Mouse (Mus musculus) embryonic fibroblast, embryonic 13.5 days (primary cell): ENCODE measurements around the gene Tspan14. TPM values are rescaled to one million over a fixed set of nuclear protein-coding genes. Genes with fewer than 3 reads are reported as not detected.
A peak's percentile ranks its signal among the peaks of the same experiment; 100 is the strongest.

Source experiments
- H3K27ac ChIP-seq: 2 replicates; pipeline ENCODE4 v1.5.1; 2012; ENCODE audit warnings: low read length, control low read depth, inconsistent platforms; ENCODE audit not compliant: insufficient read depth
- H3K4me1 ChIP-seq: 2 replicates; pipeline ENCODE4 v1.6.1; 2011; ENCODE audit warnings: low read length; ENCODE audit not compliant: control insufficient read depth, insufficient read depth
- H3K4me3 ChIP-seq: 2 replicates; pipeline ENCODE4 v1.5.1; 2011; ENCODE audit warnings: mild to moderate bottlenecking, control low read depth, low read length; ENCODE audit not compliant: insufficient read depth
- CTCF ChIP-seq: IDR thresholded peaks from 2 replicates; pipeline ENCODE4 v1.5.1; 2011; ENCODE audit warnings: mild to moderate bottlenecking, control low read depth, low read length, moderate library complexity, borderline replicate concordance; ENCODE audit not compliant: insufficient read depth
- POLR2A ChIP-seq: IDR thresholded peaks from 2 replicates; pipeline ENCODE4 v1.6.1; 2011; ENCODE audit warnings: low read depth, mild to moderate bottlenecking, control low read depth, low read length, moderate library complexity
- polyA plus RNA-seq: library from polyadenylated mRNA; stranded (reverse); fragments of >200 nt; gene quantifications from 2 replicates; pipeline ENCODE4 v1.2.4, GENCODE M21; 2011; ENCODE audit warnings: low read depth; ENCODE audit not compliant: missing spikeins, insufficient read length

The Tspan14 gene
- polyA plus RNA-seq, 1 experiment = 22.0 TPM

DNA sequence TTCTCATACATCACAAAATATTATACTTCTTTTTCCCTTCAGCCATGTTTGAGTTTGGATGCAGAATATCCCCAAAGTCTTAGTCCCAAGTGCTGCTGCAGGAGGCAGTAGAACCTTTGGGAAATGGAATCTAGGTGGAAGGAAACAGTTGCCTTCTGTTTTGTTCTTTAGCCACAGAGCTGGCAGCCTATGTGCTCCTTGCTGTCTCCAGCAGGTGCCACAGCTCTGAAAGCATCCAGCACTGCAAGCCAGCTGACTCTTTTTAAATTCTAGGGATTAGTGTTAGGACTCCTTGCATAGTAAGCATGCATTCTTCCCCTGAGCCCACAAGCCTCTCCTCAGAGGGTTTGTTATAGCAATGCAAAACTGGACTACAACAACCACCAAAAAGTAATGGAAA lies 55.1 kb downstream of the Tspan14 start:
- TF ChIP-seq POLR2A = no peak
- no peak for TF ChIP-seq CTCF
- 0 out of 2 replicates have a peak, but pooled peaks cover 8% of the 10 kb centered on the region for H3K4me1 ChIP-seq
- H3K4me3 ChIP-seq = no peak overlapping the region
- H3K27ac ChIP-seq = no peak overlapping the region

GRCm38 (mm10) chr14:40908763-40909162 lies 57.8 kb downstream of the Tspan14 start:
- no peak overlapping the region for H3K4me3 ChIP-seq
- H3K27ac ChIP-seq = no peak overlapping the region
- TF ChIP-seq POLR2A (no peak), CTCF (no peak)
- H3K4me1 ChIP-seq = 0 out of 2 replicates have a peak, but pooled peaks cover 4% of the 10 kb centered on the region

- no peak overlapping the region for H3K27ac ChIP-seq
- TF ChIP-seq POLR2A = no peak
- no peak for TF ChIP-seq CTCF
Observed at GRCm38 (mm10) chr14:40906770-40907169, 59.8 kb downstream of the Tspan14 start.

GRCm38 (mm10) chr14:40905813-40906212 lies 60.8 kb downstream of the Tspan14 start:
- 0 out of 2 replicates have a peak, but pooled peaks cover 2% of the 10 kb centered on the region for H3K4me1 ChIP-seq
- TF ChIP-seq CTCF (no peak), POLR2A (no peak)
- H3K27ac ChIP-seq = no peak overlapping the region
- no peak overlapping the region for H3K4me3 ChIP-seq

More at GRCm38 (mm10) chr14:40906770-40907169, 59.8 kb downstream of the Tspan14 start:
- Histone ChIP-seq H3K4me1 (0 out of 2 replicates have a peak, but pooled peaks cover 5% of the 10 kb centered on the region), H3K4me3 (no peak overlapping the region)

DNA sequence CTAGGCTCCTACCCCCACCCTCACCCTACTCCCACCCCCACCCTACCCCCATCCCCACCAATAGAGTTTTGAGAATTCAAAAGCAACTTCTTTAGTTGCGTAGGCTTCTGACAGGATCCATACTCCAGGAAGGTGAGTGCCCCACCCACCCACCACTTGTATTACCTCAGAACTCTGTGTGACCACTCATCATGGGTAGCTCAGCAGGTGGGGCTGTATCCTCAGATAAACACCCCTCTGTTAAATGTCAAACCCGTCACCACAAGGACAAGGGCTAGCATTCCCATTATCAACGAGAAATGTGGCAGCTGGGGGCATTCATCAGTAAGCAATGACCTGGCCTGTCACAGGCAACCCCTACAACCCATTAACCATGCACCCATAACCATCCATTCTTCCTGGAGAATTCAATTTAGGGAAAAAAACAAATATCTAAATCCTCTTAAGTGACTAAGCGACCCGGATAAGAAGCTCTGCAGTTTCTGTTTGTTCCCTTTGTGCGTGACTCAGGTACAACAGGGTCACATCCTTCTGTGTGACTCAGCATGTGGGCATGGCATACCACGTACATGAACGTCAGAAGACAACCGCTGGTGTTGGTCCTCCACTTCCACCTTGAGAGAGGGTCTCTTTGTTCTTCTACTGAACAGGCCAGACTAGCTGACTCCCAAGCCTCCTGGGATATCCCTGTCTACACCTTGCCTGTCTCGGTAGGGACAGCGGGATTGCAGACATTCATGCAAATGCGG lies 64.1 kb downstream of the Tspan14 start:
- Histone ChIP-seq H3K4me1 (0 out of 2 replicates have a peak, but pooled peaks cover 2% of the 10 kb centered on the region), H3K27ac (no peak overlapping the region), H3K4me3 (no peak overlapping the region)
- TF ChIP-seq CTCF = no peak
- no peak for TF ChIP-seq POLR2A

- TF ChIP-seq CTCF = no peak
- no peak for TF ChIP-seq POLR2A
- Histone ChIP-seq H3K27ac (no peak overlapping the region), H3K4me1 (0 out of 2 replicates have a peak, but pooled peaks cover 2% of the 10 kb centered on the region), H3K4me3 (no peak overlapping the region)
Observed at GRCm38 (mm10) chr14:40900267-40900666, 66.3 kb downstream of the Tspan14 start.

GRCm38 (mm10) chr14:40897916-40898315 lies 68.7 kb downstream of the Tspan14 start:
- Histone ChIP-seq H3K4me1 (no peaks in the 10 kb centered on the region), H3K4me3 (no peak overlapping the region), H3K27ac (no peak overlapping the region)
- no peak for TF ChIP-seq CTCF
- TF ChIP-seq POLR2A = no peak

GRCm38 (mm10) chr14:40895681-40896080 lies 70.9 kb downstream of the Tspan14 start:
- Histone ChIP-seq H3K27ac (no peak overlapping the region), H3K4me3 (no peak overlapping the region), H3K4me1 (no peaks in the 10 kb centered on the region)
- TF ChIP-seq POLR2A = no peak
- TF ChIP-seq CTCF = no peak

DNA sequence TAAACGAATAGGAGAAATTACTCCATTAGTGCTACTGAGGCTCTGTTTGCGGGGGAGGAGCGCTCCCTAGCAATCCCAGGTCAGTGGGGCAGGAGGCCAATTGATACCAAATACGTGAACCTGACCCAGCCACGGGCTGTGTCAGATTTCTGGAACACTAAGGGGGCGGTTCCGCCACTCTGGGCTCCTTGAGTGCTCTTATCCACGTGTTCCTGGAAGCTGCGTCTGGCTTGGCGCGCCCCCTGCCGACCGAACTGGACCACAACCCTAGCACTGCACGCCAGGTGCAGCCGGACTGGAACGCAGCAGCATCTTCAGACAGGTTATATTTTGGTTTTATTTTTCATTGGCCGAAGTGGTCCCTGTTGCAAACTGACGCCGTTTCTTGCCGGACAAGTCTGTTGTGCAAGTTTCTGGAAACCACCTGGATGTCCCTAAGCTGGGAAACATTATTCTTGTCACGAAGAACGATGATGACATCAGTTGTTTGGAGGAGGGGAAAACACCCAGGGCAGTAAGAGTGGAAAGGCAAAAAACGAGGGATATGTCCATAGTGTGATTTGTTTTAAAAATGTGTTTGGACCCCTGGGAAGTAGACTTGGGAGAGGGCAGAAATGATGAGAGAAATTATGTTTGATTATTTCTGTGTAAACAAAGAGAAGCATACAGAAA lies 71.9 kb downstream of the Tspan14 start:
- no peak overlapping the region for H3K4me3 ChIP-seq
- TF ChIP-seq POLR2A = no peak
- TF ChIP-seq CTCF = peak; percentile 99
- H3K4me1 ChIP-seq = no peaks in the 10 kb centered on the region
- H3K27ac ChIP-seq = no peak overlapping the region

GRCm38 (mm10) chr14:40893884-40894283 lies 72.7 kb downstream of the Tspan14 start:
- TF ChIP-seq POLR2A (no peak), CTCF (no peak)
- Histone ChIP-seq H3K27ac (no peak overlapping the region), H3K4me1 (no peaks in the 10 kb centered on the region), H3K4me3 (no peak overlapping the region)
